Mouse (Mus musculus): ENCODE results near the gene Slc29a3.

The Slc29a3 gene

GRCm38 (mm10) chr10:60668591-60668990, 84.0 kb downstream of the Slc29a3 start:
- DNase-seq (ENCODE audit: low read depth) = no peak

All from c-Kit-positive CD71-negative TER-119-negative erythroid progenitor cells, embryonic 14.5 days (primary cell).